Mouse (Mus musculus): ENCODE data around the gene Gng8.

- TF ChIP-seq CTCF (IDR thresholded peaks at IDR 0.05; ENCODE audit: control insufficient read depth, insufficient read depth, insufficient replicate concordance, low read depth, low read length) (no peak), POLR2A (IDR thresholded peaks at IDR 0.05; ENCODE audit: control insufficient read depth, low read depth, low read length) (no peak)
Observed at GRCm38 (mm10) chr7:16845072-16845819, 46.3 kb upstream of the Gng8 start.

Data from testis, adult 2 months (tissue).